Mouse (Mus musculus) layer of hippocampus, adult 8-10 months (tissue): ENCODE results near the gene Taf7l. TPM values are rescaled to one million over a fixed set of nuclear protein-coding genes. Genes with fewer than 3 reads are reported as not detected.

Experiments
- DNase-seq, 2 experiments: peaks; one replicate each; pipeline ENCODE4 v3.0.0; 2022; ENCODE audit warnings: low spot score in 2 of 2
- total RNA-seq, 4 experiments: library from RNA; stranded (reverse); gene quantifications; 2 replicates each; pipeline ENCODE4 v1.2.4; 2022

Gene Taf7l
- total RNA-seq: under 1 TPM in 1 of 4 experiments, not detected in 3; 0.29 TPM

- DNase-seq: no peak
These were observed at the start of gene Taf7l for GRCm38 (mm10) chrX:134476290-134476689. Taf7l (minus strand) TSS chrX:134476490.

GRCm38 (mm10) chrX:134525260-134525659 is 49.0 kb upstream of the Taf7l start:
- no peak for DNase-seq

GRCm38 (mm10) chrX:134523772-134524171 is 47.5 kb upstream of the Taf7l start:
- DNase-seq: no peak

- no peak for DNase-seq
These were observed 33.2 kb upstream of the Taf7l start for GRCm38 (mm10) chrX:134509473-134509872.

- DNase-seq: no peak
These were observed 31.7 kb upstream of the Taf7l start for GRCm38 (mm10) chrX:134507977-134508376.

- DNase-seq: no peak
These were observed 24.4 kb upstream of the Taf7l start for GRCm38 (mm10) chrX:134500651-134501050.

- no peak for DNase-seq
These were observed 5.4 kb upstream of the Taf7l start for GRCm38 (mm10) chrX:134481720-134482119.

- DNase-seq: no peak
These were observed 1.1 kb downstream of the Taf7l start for GRCm38 (mm10) chrX:134474988-134475710.

GRCm38 (mm10) chrX:134427307-134427706 is 49.0 kb downstream of the Taf7l start:
- DNase-seq: no peak

- no peak for DNase-seq
These were observed 49.5 kb downstream of the Taf7l start for GRCm38 (mm10) chrX:134426819-134427218.

- DNase-seq: peak in 1 of 2 experiments; percentile 18
These were observed 50.5 kb downstream of the Taf7l start for GRCm38 (mm10) chrX:134425798-134426197.

- DNase-seq: no peak
These were observed 52.0 kb downstream of the Taf7l start for GRCm38 (mm10) chrX:134424263-134424662.

- no peak for DNase-seq
These were observed 56.2 kb downstream of the Taf7l start for GRCm38 (mm10) chrX:134420097-134420496.

- no peak for DNase-seq
These were observed 64.2 kb downstream of the Taf7l start for GRCm38 (mm10) chrX:134412096-134412495.

Other genes starting within 250 kb of the Taf7l start
- 10 to 100 TPM in 2 of 4 experiments, 1 to 10 TPM in 2; 8.7 to 10.6 (median 9.5) TPM for gene Trmt2b, start 199.5 kb downstream of the Taf7l start, total RNA-seq
- 10 to 100 TPM; 50.5 to 64.1 (median 53.3) TPM for gene Tmem35a, start 181.3 kb downstream of the Taf7l start, total RNA-seq
- gene Cenpi, start 168.4 kb downstream of the Taf7l start, total RNA-seq: under 1 TPM; 0.28 to 0.64 (median 0.35) TPM
- 10 to 100 TPM; 30.2 to 48.0 (median 41.8) TPM for gene Drp2, start 71.9 kb downstream of the Taf7l start, total RNA-seq
- 10 to 100 TPM; 13.6 to 18.8 (median 15.8) TPM for gene Timm8a1, start 65.4 kb upstream of the Taf7l start, total RNA-seq
- gene Btk, start 107.1 kb upstream of the Taf7l start, total RNA-seq: 1 to 10 TPM in 3 of 4 experiments, under 1 TPM in 1; 0.71 to 4.0 (median 2.8) TPM
- gene Rpl36a, start 109.2 kb upstream of the Taf7l start, total RNA-seq: 100 to 1,000 TPM in 3 of 4 experiments, 10 to 100 TPM in 1; 97.1 to 183 (median 148) TPM
- 10 to 100 TPM in 2 of 4 experiments, 1 to 10 TPM in 2; 8.5 to 12.2 (median 10.2) TPM for gene Gla, start 124.6 kb upstream of the Taf7l start, total RNA-seq
- gene Hnrnph2, start 124.7 kb upstream of the Taf7l start, total RNA-seq: 100 to 1,000 TPM; 149 to 162 (median 155) TPM
- 10 to 100 TPM; 33.6 to 37.1 (median 35.0) TPM for gene Armcx4, start 210.0 kb upstream of the Taf7l start, total RNA-seq
- gene Armcx1, start 241.5 kb upstream of the Taf7l start, total RNA-seq: 10 to 100 TPM; 51.9 to 67.4 (median 63.3) TPM